Mouse (Mus musculus) testis, adult 2 months (tissue): ENCODE data around the gene Gm10153. TPM values are rescaled to one million over a fixed set of nuclear protein-coding genes. Genes with fewer than 3 reads are reported as not detected.
"Not testable (repeated sequence)": the region's sequence is repeated elsewhere in the genome, so short reads cannot be mapped to it uniquely, and the experiment has no call there.

Source experiments
- H3K27ac ChIP-seq: fragments of 200-500 bp; 2 replicates; pipeline ENCODE4 v1.5.1; 2012; ENCODE audit warnings: low read depth, low read length; ENCODE audit not compliant: control insufficient read depth, insufficient read depth
- H3K27me3 ChIP-seq: fragments of 200-500 bp; 2 replicates; pipeline ENCODE4 v1.6.1; 2012; ENCODE audit warnings: mild to moderate bottlenecking, low read length, moderate library complexity; ENCODE audit not compliant: control insufficient read depth, insufficient read depth
- H3K36me3 ChIP-seq: fragments of 200-500 bp; 2 replicates; pipeline ENCODE4 v1.6.1; 2012; ENCODE audit warnings: mild to moderate bottlenecking, low read length; ENCODE audit not compliant: control insufficient read depth, insufficient read depth
- H3K4me1 ChIP-seq: fragments of 200-500 bp; 2 replicates; pipeline ENCODE4 v1.6.1; 2012; ENCODE audit warnings: low read length; ENCODE audit not compliant: control insufficient read depth, insufficient read depth
- H3K4me3 ChIP-seq: fragments of 200-500 bp; 2 replicates; pipeline ENCODE4 v1.5.1; 2012; ENCODE audit warnings: low read depth, mild to moderate bottlenecking, low read length, moderate library complexity, mixed read lengths; ENCODE audit not compliant: control insufficient read depth
- CTCF ChIP-seq: fragments of 200-500 bp; IDR thresholded peaks from 2 replicates; pipeline ENCODE4 v1.5.1; 2012; ENCODE audit warnings: low read depth, mild to moderate bottlenecking, inconsistent platforms, low read length, moderate library complexity; ENCODE audit not compliant: control insufficient read depth, insufficient read depth, insufficient replicate concordance
- POLR2A ChIP-seq: fragments of 200-500 bp; IDR thresholded peaks from 2 replicates; pipeline ENCODE4 v1.6.1; 2012; ENCODE audit warnings: low read depth, mild to moderate bottlenecking, inconsistent platforms, low read length, moderate library complexity; ENCODE audit not compliant: control insufficient read depth
- polyA plus RNA-seq: library from polyadenylated mRNA; depleted of rRNA; stranded (reverse); fragments of >200 nt; gene quantifications from 2 replicates; pipeline ENCODE4 v1.2.3, GENCODE M21; 2012

Gm10153 gene
- polyA plus RNA-seq, 1 experiment = not detected

GRCm38 (mm10) chr7:142201064-142201463, 10.9 kb upstream of the Gm10153 start, which contains the start of gene Krtap5-3:
Gene Krtap5-3 (plus strand): TSS chr7:142201364.
- Histone ChIP-seq H3K27ac (no peak within 1 kb of the TSS), H3K4me1 (no peaks in the 10 kb centered on the region), H3K4me3 (no peak within 1 kb of the TSS), H3K27me3 (no peaks in the 10 kb centered on the region), H3K36me3 (no peaks in the 10 kb centered on the region)
- TF ChIP-seq POLR2A = no peak
- no peak for TF ChIP-seq CTCF

DNA sequence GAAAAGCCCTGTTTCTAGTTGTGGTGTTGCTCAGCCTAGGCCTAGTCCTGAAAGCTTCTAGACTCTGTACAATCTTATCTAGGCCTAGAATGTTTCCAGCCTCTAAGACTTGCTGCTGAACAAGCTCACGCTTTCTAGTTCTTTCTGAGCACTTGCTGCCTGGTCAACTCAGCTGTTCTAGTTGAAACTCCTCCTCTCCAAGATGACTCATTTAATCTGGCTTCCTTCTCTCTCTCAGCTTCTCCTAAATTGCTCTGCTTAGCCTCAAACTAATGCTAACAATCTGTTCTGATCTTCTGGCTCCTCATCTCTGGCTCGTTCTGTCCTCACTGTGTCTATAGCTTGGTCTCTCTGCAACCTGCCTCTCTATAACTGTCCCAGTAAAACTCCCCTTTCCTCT, 8.6 kb upstream of the Gm10153 start:
- TF ChIP-seq POLR2A (no peak), CTCF (no peak)
- H3K4me3 ChIP-seq = no peak overlapping the region
- H3K27me3 ChIP-seq = no peaks in the 10 kb centered on the region
- no peak overlapping the region for H3K27ac ChIP-seq
- no peaks in the 10 kb centered on the region for H3K4me1 ChIP-seq
- no peaks in the 10 kb centered on the region for H3K36me3 ChIP-seq

DNA sequence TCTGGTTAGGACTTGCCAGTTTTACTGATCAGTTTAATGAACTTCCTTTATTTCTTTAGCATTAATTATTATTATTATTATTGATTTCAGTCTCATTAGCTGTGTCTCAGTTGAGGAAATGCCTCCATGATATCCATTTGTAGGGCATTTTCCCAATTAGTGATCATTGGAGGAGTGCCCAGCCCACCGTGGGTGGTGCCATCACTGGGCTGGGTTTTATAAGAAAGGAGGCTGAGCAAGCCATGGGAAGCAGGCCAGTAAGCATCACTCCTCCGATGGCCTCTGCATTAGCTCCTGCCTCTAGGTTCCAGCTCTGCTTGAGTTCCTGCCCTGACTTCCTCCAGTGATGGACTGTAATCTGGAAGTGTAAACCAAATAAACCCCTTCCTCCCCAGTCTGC, 2.0 kb downstream of the Gm10153 start:
- Histone ChIP-seq H3K36me3 (no peaks in the 10 kb centered on the region), H3K27me3 (no peaks in the 10 kb centered on the region), H3K4me3 (no peak overlapping the region), H3K27ac (no peak overlapping the region), H3K4me1 (no peaks in the 10 kb centered on the region)
- TF ChIP-seq POLR2A = no peak
- TF ChIP-seq CTCF = no peak

GRCm38 (mm10) chr7:142181021-142181420, 9.2 kb downstream of the Gm10153 start:
- H3K4me1 ChIP-seq = no peaks in the 10 kb centered on the region
- no peak for TF ChIP-seq POLR2A
- no peak overlapping the region for H3K27ac ChIP-seq
- H3K27me3 ChIP-seq = no peaks in the 10 kb centered on the region
- no peaks in the 10 kb centered on the region for H3K36me3 ChIP-seq
- H3K4me3 ChIP-seq = no peak overlapping the region

GRCm38 (mm10) chr7:142178685-142179084, 11.5 kb downstream of the Gm10153 start:
- no peak for TF ChIP-seq CTCF
- no peak for TF ChIP-seq POLR2A
- H3K36me3 ChIP-seq = no peaks in the 10 kb centered on the region
- no peaks in the 10 kb centered on the region for H3K27me3 ChIP-seq
- no peak overlapping the region for H3K27ac ChIP-seq
- H3K4me1 ChIP-seq = no peaks in the 10 kb centered on the region
- no peak overlapping the region for H3K4me3 ChIP-seq

DNA sequence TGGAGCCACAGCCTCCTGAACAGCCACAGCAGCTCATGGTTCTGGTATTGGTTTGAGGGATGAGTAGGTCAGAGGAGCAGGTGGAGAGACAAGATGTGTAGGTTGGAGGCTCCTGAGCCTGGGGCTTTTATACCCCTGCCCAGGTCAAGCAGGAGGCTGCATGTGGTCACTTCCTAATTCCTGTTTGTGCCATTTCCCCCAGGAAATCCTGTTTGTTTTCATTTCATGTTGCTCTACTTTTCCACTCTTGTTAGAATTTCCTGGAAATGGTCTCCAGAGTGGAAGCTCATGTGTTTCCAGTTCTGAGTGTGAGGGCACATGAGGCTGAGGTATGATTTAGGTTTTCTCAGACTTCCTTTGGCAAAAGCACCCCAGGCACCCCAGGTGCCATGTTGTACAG, 14.3 kb downstream of the Gm10153 start, which contains the start of gene Krtap5-2:
TSS of gene Krtap5-2 (minus strand) at position 101 of the 400 bp plus-strand sequence.
- H3K27me3 ChIP-seq, H3K4me3 ChIP-seq, H3K27ac ChIP-seq, H3K4me1 ChIP-seq, H3K36me3 ChIP-seq: not testable (repeated sequence)

DNA sequence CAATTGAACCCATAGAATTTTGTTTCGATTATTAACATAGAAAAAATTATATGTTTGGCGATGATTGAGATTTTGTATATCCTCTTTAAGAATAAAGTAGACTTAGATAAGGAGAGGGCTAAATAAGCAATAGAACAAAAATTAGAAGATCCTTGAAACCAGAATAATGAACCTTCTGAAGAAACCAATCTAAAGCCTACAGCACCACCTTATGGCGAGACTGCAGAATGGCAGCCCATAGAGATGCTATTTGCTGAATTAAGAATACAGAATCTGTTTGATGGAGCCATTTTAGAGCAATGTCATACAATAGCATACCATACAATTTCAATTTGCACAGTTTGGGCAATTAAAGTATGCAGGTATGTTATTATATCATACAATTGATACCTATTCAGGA, 20.4 kb downstream of the Gm10153 start:
- no peak for TF ChIP-seq CTCF
- TF ChIP-seq POLR2A = no peak

GRCm38 (mm10) chr7:142165639-142166038, 24.6 kb downstream of the Gm10153 start, which contains the start of gene Gm4553:
Gene Gm4553 (minus strand): TSS chr7:142165739.
- not testable (repeated sequence) for H3K4me1 ChIP-seq, H3K4me3 ChIP-seq, H3K27me3 ChIP-seq, H3K27ac ChIP-seq, H3K36me3 ChIP-seq

More for the DNA sequence above, 20.4 kb downstream of the Gm10153 start:
- no peak overlapping the region for H3K4me3 ChIP-seq
- no peak overlapping the region for H3K27ac ChIP-seq
- no peaks in the 10 kb centered on the region for H3K27me3 ChIP-seq
- no peaks in the 10 kb centered on the region for H3K4me1 ChIP-seq
- no peaks in the 10 kb centered on the region for H3K36me3 ChIP-seq

DNA sequence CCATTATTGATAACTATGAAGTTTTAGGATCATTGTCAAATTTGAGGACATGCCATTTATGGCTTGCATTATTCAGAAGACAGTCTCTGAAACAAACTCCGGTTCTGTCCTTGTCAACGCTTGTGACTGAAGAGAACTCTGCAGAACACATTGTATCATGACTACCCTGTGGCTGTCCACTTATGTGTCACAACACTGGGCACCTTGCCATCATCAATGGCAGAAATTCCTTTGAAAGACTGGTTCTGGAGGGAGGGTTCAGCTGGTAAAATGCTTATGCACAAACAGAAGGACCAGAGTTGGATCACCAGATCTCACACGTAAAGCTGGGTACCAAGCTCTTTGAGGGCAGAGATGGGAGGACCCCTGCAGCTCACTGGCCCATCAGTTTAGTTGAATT, 30.8 kb downstream of the Gm10153 start:
- H3K27me3 ChIP-seq = no peaks in the 10 kb centered on the region
- H3K4me1 ChIP-seq = no peaks in the 10 kb centered on the region
- H3K4me3 ChIP-seq = no peak overlapping the region
- H3K36me3 ChIP-seq = no peaks in the 10 kb centered on the region
- no peak overlapping the region for H3K27ac ChIP-seq
- no peak for TF ChIP-seq CTCF
- no peak for TF ChIP-seq POLR2A

- not testable (repeated sequence) for H3K4me3 ChIP-seq, H3K27ac ChIP-seq
Observed at GRCm38 (mm10) chr7:142157013-142157412, 33.2 kb downstream of the Gm10153 start, which contains the start of gene Gm29735. Gene Gm29735 (minus strand): TSS chr7:142157113.

More at GRCm38 (mm10) chr7:142157013-142157412, 33.2 kb downstream of the Gm10153 start, which contains the start of gene Gm29735:
- H3K27me3 ChIP-seq, H3K4me1 ChIP-seq, H3K36me3 ChIP-seq: not testable (repeated sequence)
